Mouse (Mus musculus) thymus, adult 2 months (tissue): ENCODE measurements at regions not wholly inside any gene's neighbourhood (a gene's known extent, or its start where the extent isn't known, plus 50 kb on each side); places are given as distances from the start of the nearest gene placed in this dataset.

Experiments used
- CTCF ChIP-seq: fragments of 200-500 bp; IDR thresholded peaks from 2 replicates; pipeline ENCODE4 v1.5.1; 2012; ENCODE audit warnings: mild to moderate bottlenecking, control low read depth, low read length, moderate library complexity, borderline replicate concordance; ENCODE audit not compliant: control insufficient read depth, poor library complexity, insufficient read depth; ENCODE audit errors: extremely low read depth
- POLR2A ChIP-seq: fragments of 200-500 bp; IDR thresholded peaks from 2 replicates; pipeline ENCODE4 v1.6.1; 2012; ENCODE audit warnings: mild to moderate bottlenecking, low read length, control low read depth, moderate library complexity; ENCODE audit not compliant: control insufficient read depth, poor library complexity, insufficient read depth; ENCODE audit errors: extremely low read depth

GRCm38 (mm10) chr14:104824926-104825325 is 302.5 kb upstream of the Rnf219 start:
- TF ChIP-seq CTCF (no peak), POLR2A (no peak)
